Mouse (Mus musculus): ENCODE measurements around the gene Phf12.
"Not testable (repeated sequence)": the region's sequence is repeated elsewhere in the genome, so short reads cannot be mapped to it uniquely, and the experiment has no call there.

Phf12 gene

DNA sequence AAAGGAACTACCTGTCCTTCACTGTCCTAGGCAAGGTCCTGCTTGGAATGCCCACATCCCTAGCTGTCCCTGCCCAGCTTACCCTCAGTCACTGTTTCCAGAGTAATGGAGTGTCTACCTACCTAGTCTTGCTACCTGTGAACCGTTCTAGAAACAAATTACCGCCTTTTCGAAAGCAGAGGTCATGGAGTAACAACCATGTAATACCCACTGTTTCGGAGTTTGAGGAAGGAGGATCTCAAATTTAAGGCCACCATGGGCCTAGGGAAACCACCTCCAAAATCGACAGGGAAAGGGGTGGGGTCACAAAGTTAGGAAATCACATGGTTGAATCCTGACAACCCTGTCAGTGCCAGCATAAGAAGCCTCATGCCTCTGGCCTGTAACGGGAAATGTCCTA, 48.8 kb downstream of the Phf12 start:
- in situ Hi-C loops (cut with MboI, MseI): loop anchor here (5.0 kb wide), 1 partner anchor 44 kb away; no protein-coding TSS in a partner anchor

GRCm38 (mm10) chr11:78031947-78032808, 49.6 kb downstream of the Phf12 start, which contains the start of gene Dhrs13:
Gene Dhrs13, plus strand, starts transcription at chr11:78032280.
- in situ Hi-C loops (cut with MboI, MseI): loop anchor here (5.0 kb wide), 1 partner anchor 45 kb away; no protein-coding TSS in a partner anchor

- in situ Hi-C loops (cut with MboI, MseI): loop anchor here (5.0 kb wide), 1 partner anchor 46 kb away; no protein-coding TSS in a partner anchor
These were observed 50.2 kb downstream of the Phf12 start for GRCm38 (mm10) chr11:78032809-78033195.

GRCm38 (mm10) chr11:78033931-78034617, 51.5 kb downstream of the Phf12 start:
- in situ Hi-C loops (cut with MboI, MseI): loop anchor here (5.0 kb wide), 1 partner anchor 47 kb away; no protein-coding TSS in a partner anchor

- in situ Hi-C loops (cut with MboI, MseI): no loop called here
These were observed 54.2 kb downstream of the Phf12 start for GRCm38 (mm10) chr11:78036791-78037190.

GRCm38 (mm10) chr11:78037831-78038752, 55.5 kb downstream of the Phf12 start, which contains the start of gene Flot2:
Gene Flot2, plus strand, starts transcription at chr11:78037931.
- in situ Hi-C loops (cut with MboI, MseI): no loop called here

- in situ Hi-C loops (cut with MboI, MseI): no loop called here
These were observed 58.3 kb downstream of the Phf12 start for GRCm38 (mm10) chr11:78040878-78041277.

DNA sequence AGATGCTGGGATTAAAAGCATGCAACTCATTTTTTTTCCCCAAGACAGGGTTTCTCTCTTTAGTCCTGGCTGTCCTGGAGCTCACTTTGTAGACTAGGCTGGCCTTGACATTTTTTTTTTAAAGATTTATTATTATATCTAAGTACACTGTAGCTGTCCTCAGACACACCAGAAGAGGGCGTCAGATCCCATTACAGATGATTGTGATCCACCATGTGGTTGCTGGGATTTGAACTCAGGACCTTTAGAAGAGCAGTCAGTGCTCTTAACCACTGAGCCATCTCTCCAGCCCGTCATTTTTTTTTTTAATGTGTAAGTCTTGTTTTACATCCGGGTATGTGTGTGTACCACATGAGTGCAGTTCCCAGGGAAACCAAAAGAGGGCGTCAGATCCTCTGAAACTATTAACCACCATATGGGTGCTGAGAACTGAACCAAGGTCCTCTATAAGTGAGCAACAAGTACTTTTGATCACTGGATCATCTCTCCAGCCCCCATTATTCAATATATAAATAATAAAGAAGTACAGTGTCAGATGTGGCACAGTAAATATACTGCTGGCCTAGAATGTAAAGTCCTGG, 59.8 kb downstream of the Phf12 start:
- in situ Hi-C loops (cut with MboI, MseI): not testable (repeated sequence)

DNA sequence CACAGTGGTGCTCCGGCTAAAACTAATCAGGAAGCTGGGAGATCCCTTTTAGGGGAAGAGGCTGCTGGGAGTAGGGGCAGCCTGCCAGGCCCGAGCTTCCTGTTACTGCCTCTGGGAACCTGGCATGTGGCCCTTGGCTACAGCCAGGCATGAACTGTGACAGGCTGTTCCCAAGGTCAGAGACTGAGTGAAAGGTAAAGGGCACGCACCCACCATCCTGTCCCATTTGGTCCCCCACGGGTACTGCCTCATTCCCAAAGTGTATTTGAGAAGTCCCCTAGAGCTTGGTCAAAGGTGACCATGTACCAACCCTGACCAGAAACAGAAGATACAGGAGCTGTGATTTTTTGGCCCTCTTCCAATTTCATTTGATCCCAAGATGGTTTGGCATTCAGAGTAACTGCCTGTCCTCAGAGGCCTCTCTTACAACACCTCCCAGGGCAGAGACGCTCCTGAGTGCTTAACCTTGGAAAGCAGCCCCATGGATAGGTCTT, 62.3 kb downstream of the Phf12 start:
- in situ Hi-C loops (cut with MboI, MseI): no loop called here

GRCm38 (mm10) chr11:78048637-78049036, 66.1 kb downstream of the Phf12 start:
- in situ Hi-C loops (cut with MboI, MseI): not testable (repeated sequence)

- in situ Hi-C loops (cut with MboI, MseI): no loop called here
These were observed 70.5 kb downstream of the Phf12 start for GRCm38 (mm10) chr11:78053078-78053477.

DNA sequence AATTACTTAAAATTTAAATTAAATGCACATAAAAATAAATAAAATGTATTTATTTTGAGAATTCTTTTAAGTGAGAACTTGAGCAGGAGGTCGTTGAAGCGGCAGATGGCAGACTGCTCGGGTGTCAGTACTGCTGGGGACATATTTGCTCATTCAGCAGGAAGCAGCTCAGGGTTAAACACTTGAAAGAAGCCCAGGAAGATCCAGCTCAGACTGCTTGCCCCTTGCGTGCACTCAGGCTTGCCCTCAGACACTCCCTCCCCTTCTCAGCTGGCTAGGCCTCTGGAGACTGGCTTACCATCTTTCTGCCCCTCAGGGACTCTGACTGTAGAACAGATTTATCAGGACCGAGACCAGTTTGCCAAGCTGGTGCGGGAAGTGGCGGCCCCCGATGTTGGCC, 74.4 kb downstream of the Phf12 start:
- in situ Hi-C loops (cut with MboI, MseI): loop anchor here (5.0 kb wide), 1 partner anchor 90 kb away; no protein-coding TSS in a partner anchor

DNA sequence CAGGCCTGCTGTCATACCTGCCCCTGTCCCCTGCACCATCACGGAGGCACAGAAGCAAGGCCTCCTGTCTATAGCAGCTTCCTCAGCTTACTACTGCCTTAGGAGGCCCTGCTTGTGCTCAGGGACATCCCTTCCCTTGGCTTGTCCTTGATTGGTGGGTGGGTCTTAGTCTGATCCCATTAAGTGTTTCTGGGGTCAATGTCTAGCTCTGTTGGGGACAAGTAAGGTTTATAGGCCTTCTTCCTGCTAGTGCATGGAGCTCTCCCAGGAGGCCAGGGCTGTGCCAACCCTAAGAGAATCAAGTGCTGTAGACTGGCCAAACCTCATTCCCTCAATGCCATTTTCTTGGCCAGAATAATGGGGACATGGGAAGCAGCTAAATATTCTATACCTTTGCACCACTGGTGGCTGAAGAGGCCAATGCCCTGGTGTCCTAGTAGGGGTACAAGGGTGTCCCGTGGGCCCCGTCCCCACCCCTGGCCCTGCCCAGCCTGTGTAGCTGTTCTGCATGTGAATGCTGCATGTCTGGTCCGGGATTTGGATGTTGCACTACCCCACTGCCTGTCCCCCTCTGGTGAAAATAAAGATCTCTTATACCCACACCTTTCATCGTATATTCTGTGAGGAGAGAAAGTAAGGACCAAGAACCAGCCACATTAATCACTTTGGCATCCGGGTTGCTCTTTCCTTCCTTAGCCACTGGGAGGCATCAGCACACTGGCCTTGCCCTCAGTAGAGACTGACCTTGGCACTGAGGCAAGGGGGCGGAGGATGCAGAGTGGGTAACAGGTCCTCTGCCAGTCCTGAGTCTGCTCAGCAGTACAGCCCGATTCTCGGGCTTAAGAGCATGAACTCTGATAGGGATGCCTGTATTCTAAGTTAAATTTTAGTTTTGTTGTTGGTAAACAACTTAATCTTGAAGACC, 77.5 kb downstream of the Phf12 start:
- in situ Hi-C loops (cut with MboI, MseI): loop anchor here (5.0 kb wide), 1 partner anchor 87 kb away; no protein-coding TSS in a partner anchor

GRCm38 (mm10) chr11:78062563-78062962, 80.0 kb downstream of the Phf12 start:
- in situ Hi-C loops (cut with MboI, MseI): no loop called here

GRCm38 (mm10) chr11:78065906-78066305, 83.4 kb downstream of the Phf12 start:
- in situ Hi-C loops (cut with MboI, MseI): no loop called here

- in situ Hi-C loops (cut with MboI, MseI): no loop called here
These were observed 84.1 kb downstream of the Phf12 start for GRCm38 (mm10) chr11:78066641-78067040.

GRCm38 (mm10) chr11:78067566-78067965, 85.0 kb downstream of the Phf12 start:
- in situ Hi-C loops (cut with MboI, MseI): no loop called here

DNA sequence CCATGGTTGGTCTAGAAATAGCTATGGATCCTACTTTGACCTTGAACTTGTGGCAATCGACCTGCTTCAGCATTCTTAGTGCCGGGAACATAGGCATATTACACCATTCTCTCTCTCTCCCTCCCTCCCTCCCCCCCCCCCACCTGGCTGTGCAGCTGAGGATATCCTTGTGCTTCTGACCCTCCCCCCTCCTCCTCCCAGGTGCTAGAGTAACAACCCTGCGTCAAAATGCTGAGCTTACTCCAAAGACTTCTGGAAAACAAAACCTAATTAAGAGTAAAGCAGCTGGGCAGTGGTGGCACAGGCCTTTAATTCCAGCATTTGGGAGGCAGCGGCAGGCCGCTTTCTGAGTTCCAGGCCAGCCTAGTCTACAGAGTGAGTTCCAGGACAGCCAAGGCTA, 86.6 kb downstream of the Phf12 start:
- in situ Hi-C loops (cut with MboI, MseI): no loop called here

DNA sequence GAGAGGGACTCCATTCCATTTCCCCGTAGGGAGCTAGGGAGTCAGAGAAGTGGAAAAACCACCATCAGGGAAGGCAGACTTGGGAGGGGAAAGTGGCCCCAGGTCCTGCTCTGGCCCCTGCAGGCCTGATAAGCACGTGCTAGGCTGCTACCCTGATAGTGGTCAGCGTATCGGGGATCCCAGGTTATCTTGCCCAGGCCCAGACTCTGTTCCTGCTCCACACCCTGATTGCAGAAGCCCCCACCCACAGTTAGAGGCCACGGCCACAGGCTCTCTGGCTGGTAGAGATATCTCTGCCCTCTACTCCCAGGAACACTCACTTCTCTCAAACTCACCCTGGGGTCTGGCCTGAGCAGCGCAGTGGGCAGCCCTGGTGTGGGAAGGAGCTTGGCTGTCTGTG, 87.1 kb downstream of the Phf12 start:
- in situ Hi-C loops (cut with MboI, MseI): no loop called here

DNA sequence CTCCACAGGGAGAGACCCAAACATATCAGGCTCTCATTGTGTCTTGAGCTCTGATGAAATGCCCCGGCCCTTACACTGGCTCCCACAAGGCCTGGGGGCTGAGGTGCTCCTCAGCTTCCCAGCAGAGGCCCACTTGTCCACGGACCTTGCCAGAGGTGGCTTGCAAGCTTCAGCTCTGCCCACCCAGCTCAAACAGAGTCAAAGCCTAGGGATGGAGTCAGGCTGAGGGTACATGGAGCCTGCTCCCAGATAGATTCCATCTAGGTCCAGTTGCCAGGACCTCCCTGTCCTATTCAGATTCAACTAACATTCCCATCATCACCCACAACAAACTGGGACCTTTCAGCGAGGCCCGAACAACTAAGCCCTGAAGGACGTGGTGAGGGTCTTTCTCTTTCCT, 89.4 kb downstream of the Phf12 start:
- in situ Hi-C loops (cut with MboI, MseI): no loop called here

Data from regulatory T cell (primary cell).